Mouse (Mus musculus): ENCODE measurements around the gene Fkbp8. TPM values are rescaled to one million over a fixed set of nuclear protein-coding genes. Genes with fewer than 3 reads are reported as not detected.
A peak's percentile ranks its signal among the peaks of the same experiment; 100 is the strongest.

The Fkbp8 gene
- 305 and 370 TPM in 2 replicates for polyA plus RNA-seq (2012; rRNA removed)

- DNase-seq (ENCODE audit: low read depth in 1 of 2, low spot score in 2 of 2) = peak; percentile 86 to 95
- TF ChIP-seq CTCF (IDR thresholded peaks at IDR 0.05; ENCODE audit: extremely low read depth, insufficient read depth, insufficient read length, insufficient replicate concordance) (no peak), POLR2A (IDR thresholded peaks at IDR 0.05; ENCODE audit: low read depth, low read length) (peak; percentile 19)
- no peaks in the 10 kb centered on the region for H3K27me3 ChIP-seq (ENCODE audit: control insufficient read depth, insufficient read depth, low read length)
- H3K4me1 ChIP-seq (ENCODE audit: control insufficient read depth, insufficient read depth, insufficient read length) = peaks cover 6% of the 10 kb centered on the region; the same call in 1 of the 2 replicates
- H3K4me3 ChIP-seq (ENCODE audit: extremely low read depth, insufficient read depth, insufficient read length) = peak within 1 kb of the TSS; percentile 89
- WGBS = under 1% methylated on average over 54 of the region's 61 CpGs
- peaks cover 19% of the 10 kb centered on the region for H3K36me3 ChIP-seq (ENCODE audit: control insufficient read depth, insufficient read depth, low read length)
- H3K27ac ChIP-seq (ENCODE audit: insufficient read depth, low read length) = peak within 1 kb of the TSS; percentile 83
Observed at GRCm38 (mm10) chr8:70527512-70528181, at the start of gene Fkbp8, which contains the start of gene Kxd1. TSS of gene Fkbp8 (plus strand) at chr8:70527724. TSS of gene Kxd1 (minus strand) at chr8:70527956.

GRCm38 (mm10) chr8:70481908-70482307, 45.6 kb upstream of the Fkbp8 start:
- WGBS = 80% methylated on average over 3 of the region's 3 CpGs
- Histone ChIP-seq H3K27me3 (ENCODE audit: control insufficient read depth, insufficient read depth, low read length) (peaks cover 3% of the 10 kb centered on the region; the same call in 1 of the 2 replicates), H3K4me1 (ENCODE audit: control insufficient read depth, insufficient read depth, insufficient read length) (peaks cover 5% of the 10 kb centered on the region; the same call in 1 of the 2 replicates), H3K36me3 (ENCODE audit: control insufficient read depth, insufficient read depth, low read length) (no peaks in the 10 kb centered on the region), H3K4me3 (ENCODE audit: extremely low read depth, insufficient read depth, insufficient read length) (no peak overlapping the region), H3K27ac (ENCODE audit: insufficient read depth, low read length) (no peak overlapping the region)
- TF ChIP-seq CTCF (IDR thresholded peaks at IDR 0.05; ENCODE audit: extremely low read depth, insufficient read depth, insufficient read length, insufficient replicate concordance) (no peak), POLR2A (IDR thresholded peaks at IDR 0.05; ENCODE audit: low read depth, low read length) (no peak)
- no peak for DNase-seq (ENCODE audit: low read depth in 1 of 2, low spot score in 2 of 2)

GRCm38 (mm10) chr8:70482943-70483342, 44.6 kb upstream of the Fkbp8 start:
- no peak for TF ChIP-seq POLR2A (IDR thresholded peaks at IDR 0.05; ENCODE audit: low read depth, low read length)
- peaks cover 4% of the 10 kb centered on the region; the same call in 1 of the 2 replicates for H3K27me3 ChIP-seq (ENCODE audit: control insufficient read depth, insufficient read depth, low read length)
- DNase-seq (ENCODE audit: low read depth in 1 of 2, low spot score in 2 of 2) = no peak
- no peak overlapping the region for H3K4me3 ChIP-seq (ENCODE audit: extremely low read depth, insufficient read depth, insufficient read length)
- no peaks in the 10 kb centered on the region; the same call in 1 of the 2 replicates for H3K4me1 ChIP-seq (ENCODE audit: control insufficient read depth, insufficient read depth, insufficient read length)
- no peaks in the 10 kb centered on the region for H3K36me3 ChIP-seq (ENCODE audit: control insufficient read depth, insufficient read depth, low read length)
- no peak overlapping the region for H3K27ac ChIP-seq (ENCODE audit: insufficient read depth, low read length)
- 83% methylated on average over 2 of the region's 2 CpGs for WGBS

- TF ChIP-seq CTCF (IDR thresholded peaks at IDR 0.05; ENCODE audit: extremely low read depth, insufficient read depth, insufficient read length, insufficient replicate concordance) = no peak
- no peak for TF ChIP-seq POLR2A (IDR thresholded peaks at IDR 0.05; ENCODE audit: low read depth, low read length)
Observed at GRCm38 (mm10) chr8:70486191-70486681, 41.3 kb upstream of the Fkbp8 start.

GRCm38 (mm10) chr8:70486941-70487520, 40.5 kb upstream of the Fkbp8 start, which contains the start of gene Tmem59l:
TSS of gene Tmem59l (minus strand) at chr8:70487358.
- Histone ChIP-seq H3K27ac (ENCODE audit: insufficient read depth, low read length) (no peak within 1 kb of the TSS), H3K4me3 (ENCODE audit: extremely low read depth, insufficient read depth, insufficient read length) (peak within 1 kb of the TSS; percentile 15), H3K36me3 (ENCODE audit: control insufficient read depth, insufficient read depth, low read length) (no peaks in the 10 kb centered on the region), H3K27me3 (ENCODE audit: control insufficient read depth, insufficient read depth, low read length) (peaks cover 28% of the 10 kb centered on the region), H3K4me1 (ENCODE audit: control insufficient read depth, insufficient read depth, insufficient read length) (peaks cover 7% of the 10 kb centered on the region)
- WGBS = 49% methylated on average over 33 of the region's 33 CpGs
- no peak for DNase-seq (ENCODE audit: low read depth in 1 of 2, low spot score in 2 of 2)
- TF ChIP-seq CTCF (IDR thresholded peaks at IDR 0.05; ENCODE audit: extremely low read depth, insufficient read depth, insufficient read length, insufficient replicate concordance) (no peak), POLR2A (IDR thresholded peaks at IDR 0.05; ENCODE audit: low read depth, low read length) (no peak)

More at GRCm38 (mm10) chr8:70486191-70486681, 41.3 kb upstream of the Fkbp8 start:
- H3K27me3 ChIP-seq (ENCODE audit: control insufficient read depth, insufficient read depth, low read length) = peaks cover 23% of the 10 kb centered on the region
- no peaks in the 10 kb centered on the region for H3K36me3 ChIP-seq (ENCODE audit: control insufficient read depth, insufficient read depth, low read length)
- H3K4me1 ChIP-seq (ENCODE audit: control insufficient read depth, insufficient read depth, insufficient read length) = peaks cover 7% of the 10 kb centered on the region
- H3K4me3 ChIP-seq (ENCODE audit: extremely low read depth, insufficient read depth, insufficient read length) = no peak overlapping the region
- no peak for DNase-seq (ENCODE audit: low read depth in 1 of 2, low spot score in 2 of 2)
- no peak overlapping the region for H3K27ac ChIP-seq (ENCODE audit: insufficient read depth, low read length)
- 74% methylated on average over 7 of the region's 7 CpGs for WGBS

- Histone ChIP-seq H3K36me3 (ENCODE audit: control insufficient read depth, insufficient read depth, low read length) (no peaks in the 10 kb centered on the region), H3K4me1 (ENCODE audit: control insufficient read depth, insufficient read depth, insufficient read length) (peaks cover 11% of the 10 kb centered on the region), H3K4me3 (ENCODE audit: extremely low read depth, insufficient read depth, insufficient read length) (peak overlapping the region; percentile 15), H3K27ac (ENCODE audit: insufficient read depth, low read length) (no peak overlapping the region), H3K27me3 (ENCODE audit: control insufficient read depth, insufficient read depth, low read length) (peaks cover 38% of the 10 kb centered on the region)
- 2% methylated on average over 55 of the region's 55 CpGs for WGBS
- DNase-seq (ENCODE audit: low read depth in 1 of 2, low spot score in 2 of 2) = no peak
- no peak for TF ChIP-seq POLR2A (IDR thresholded peaks at IDR 0.05; ENCODE audit: low read depth, low read length)
- no peak for TF ChIP-seq CTCF (IDR thresholded peaks at IDR 0.05; ENCODE audit: extremely low read depth, insufficient read depth, insufficient read length, insufficient replicate concordance)
Observed at GRCm38 (mm10) chr8:70487993-70488796, 39.3 kb upstream of the Fkbp8 start.

Measured in spleen, adult 2 months (tissue).